Mouse (Mus musculus) hindbrain, embryonic 14.5 days (tissue): ENCODE measurements around the gene Rc3h1. TPM values are rescaled to one million over a fixed set of nuclear protein-coding genes. Genes with fewer than 3 reads are reported as not detected.
A peak's percentile ranks its signal among the peaks of the same experiment; 100 is the strongest.

Source experiments
- ATAC-seq: fragments of 200-750 bp; cut with Nextera tagmentation; 2 replicates; pipeline ENCODE4 v1.8.0; 2017; ENCODE audit warnings: moderate number of reproducible peaks, mild to moderate bottlenecking, moderate TSS enrichment, moderate library complexity; ENCODE audit not compliant: low FRiP score
- DNase-seq: peaks from one replicate; pipeline ENCODE4 v3.0.0-alpha.2; 2015; ENCODE audit warnings: low spot score
- H3K27ac ChIP-seq: fragments of 300-500 bp; sonication (generic); 2 replicates; pipeline ENCODE4 v1.5.1; 2014; ENCODE audit warnings: mild to moderate bottlenecking, moderate library complexity
- H3K27me3 ChIP-seq: fragments of 300-500 bp; sonication (generic); 2 replicates; pipeline ENCODE4 v1.6.1; 2014; ENCODE audit warnings: mild to moderate bottlenecking, low read length, mixed read lengths; ENCODE audit not compliant: control insufficient read depth, insufficient read depth
- H3K36me3 ChIP-seq: fragments of 300-500 bp; sonication (generic); replicated peaks from 2 replicates; pipeline ENCODE4 v1.6.1; 2014; ENCODE audit not compliant: control insufficient read depth, insufficient read depth
- H3K4me1 ChIP-seq: fragments of 300-500 bp; sonication (generic); replicated peaks from 2 replicates; pipeline ENCODE4 v1.6.1; 2014; ENCODE audit warnings: antibody characterized with exemption, low read length, mixed read lengths; ENCODE audit not compliant: control insufficient read depth, insufficient read depth
- H3K4me2 ChIP-seq: fragments of 300-500 bp; sonication (generic); replicated peaks from 2 replicates; pipeline ENCODE4 v1.6.1; 2014; ENCODE audit warnings: mild to moderate bottlenecking, moderate library complexity
- H3K4me3 ChIP-seq: fragments of 300-500 bp; sonication (generic); replicated peaks from 2 replicates; pipeline ENCODE4 v1.5.1; 2014; ENCODE audit warnings: mild to moderate bottlenecking, low read length
- H3K9ac ChIP-seq: fragments of 300-500 bp; sonication (generic); 2 replicates; pipeline ENCODE4 v1.6.1; 2014
- H3K9me3 ChIP-seq: fragments of 300-500 bp; sonication (generic); 2 replicates; pipeline ENCODE4 v1.6.1; 2016; ENCODE audit warnings: low read length; ENCODE audit not compliant: control insufficient read depth
- WGBS: fragments of 180-500 bp; shearing (Covaris S2); extraction: QIAGEN DNeasy Blood & Tissue Kit; methylation state at CpG from one replicate; pipeline ENCODE4 v1.1.7; 2014; 5-methylcytosine and 5-hydroxymethylcytosine counted together
- polyA plus RNA-seq: library from polyadenylated mRNA; unstranded; fragments of >200 nt; fragmentation: Nextera tagmentation; extraction: Ambion mirVana; gene quantifications from 2 replicates; pipeline ENCODE4 v1.2.1, GENCODE M21; 2014

Rc3h1 gene
- polyA plus RNA-seq, 1 experiment from 2014 or later: 9.1 TPM

GRCm38 (mm10) chr1:160881968-160882367 lies 24.2 kb upstream of the Rc3h1 start:
- no peaks in the 10 kb centered on the region for H3K36me3 ChIP-seq
- 75% methylated on average over 3 of the region's 3 CpGs for WGBS
- DNase-seq (no peak), ATAC-seq (no peak)
- H3K9me3 ChIP-seq: no peaks in the 10 kb centered on the region
- no peak overlapping the region for H3K9ac ChIP-seq
- no peaks in the 10 kb centered on the region for H3K27me3 ChIP-seq
- no peak overlapping the region for H3K4me2 ChIP-seq
- H3K4me3 ChIP-seq: no peak overlapping the region
- H3K27ac ChIP-seq: no peak overlapping the region
- H3K4me1 ChIP-seq: no peaks in the 10 kb centered on the region

DNA sequence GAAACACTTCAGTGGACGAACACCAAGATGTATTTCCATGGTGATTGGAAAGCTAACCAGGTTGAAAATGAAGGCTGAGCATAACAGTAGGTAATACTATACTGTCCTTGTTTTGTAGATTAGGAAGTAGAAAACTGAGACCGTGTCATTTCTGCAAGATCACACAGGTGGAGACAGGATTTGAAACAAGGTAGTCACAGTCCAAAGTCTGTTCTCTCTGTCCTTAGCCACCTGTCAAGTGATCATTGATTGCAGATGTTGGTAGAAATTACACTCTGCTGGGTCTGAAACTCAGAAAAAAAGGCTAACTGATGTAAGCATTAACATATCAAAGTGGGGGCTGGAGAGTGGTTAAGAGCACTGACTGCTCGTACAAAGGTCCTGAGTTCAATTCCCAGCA lies 21.9 kb upstream of the Rc3h1 start:
- no peak overlapping the region for H3K4me2 ChIP-seq
- ATAC-seq: no peak
- H3K27ac ChIP-seq: no peak overlapping the region

GRCm38 (mm10) chr1:160884993-160885392 lies 21.2 kb upstream of the Rc3h1 start:
- Histone ChIP-seq H3K27me3 (no peaks in the 10 kb centered on the region), H3K4me3 (no peak overlapping the region), H3K36me3 (no peaks in the 10 kb centered on the region), H3K27ac (no peak overlapping the region), H3K4me1 (no peaks in the 10 kb centered on the region), H3K4me2 (no peak overlapping the region), H3K9me3 (no peaks in the 10 kb centered on the region), H3K9ac (no peak overlapping the region)
- 69% methylated on average over 2 of the region's 2 CpGs for WGBS
- DNase-seq: no peak
- no peak for ATAC-seq

More for the DNA sequence above, 21.9 kb upstream of the Rc3h1 start:
- no peaks in the 10 kb centered on the region for H3K36me3 ChIP-seq
- no peak overlapping the region for H3K9ac ChIP-seq
- H3K9me3 ChIP-seq: no peaks in the 10 kb centered on the region
- WGBS: 84% methylated on average over 3 of the region's 3 CpGs
- H3K27me3 ChIP-seq: no peaks in the 10 kb centered on the region
- no peak for DNase-seq
- no peak overlapping the region for H3K4me3 ChIP-seq
- H3K4me1 ChIP-seq: no peaks in the 10 kb centered on the region

GRCm38 (mm10) chr1:160899701-160900100 lies 6.5 kb upstream of the Rc3h1 start:
- H3K9me3 ChIP-seq: no peaks in the 10 kb centered on the region
- H3K36me3 ChIP-seq: no peaks in the 10 kb centered on the region
- no peaks in the 10 kb centered on the region for H3K27me3 ChIP-seq
- DNase-seq (no peak), ATAC-seq (no peak)
- H3K4me3 ChIP-seq: no peak overlapping the region
- H3K4me2 ChIP-seq: no peak overlapping the region
- H3K4me1 ChIP-seq: no peaks in the 10 kb centered on the region
- no peak overlapping the region for H3K9ac ChIP-seq
- H3K27ac ChIP-seq: no peak overlapping the region
- 54% methylated on average over 10 of the region's 10 CpGs for WGBS

DNA sequence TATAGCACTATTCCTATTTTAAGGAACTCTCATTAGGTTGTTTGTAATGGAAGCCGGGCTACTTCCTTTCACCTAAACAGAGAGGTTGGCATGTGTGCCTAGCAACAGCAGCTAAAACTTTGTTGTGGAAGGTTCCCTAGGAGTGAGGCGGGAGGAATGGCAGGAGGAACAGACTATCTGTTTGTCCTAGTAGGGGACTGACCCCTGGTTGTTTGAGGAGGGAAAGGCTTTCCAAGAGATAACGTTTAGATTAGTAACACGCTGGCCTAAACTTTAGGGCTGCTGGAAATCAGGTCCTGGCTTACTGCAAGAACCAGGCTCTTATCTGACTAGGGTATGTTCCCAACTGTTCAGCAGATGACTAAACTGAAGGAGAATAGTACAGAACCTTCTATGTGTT lies 2.2 kb upstream of the Rc3h1 start:
- Histone ChIP-seq H3K9ac (no peak overlapping the region), H3K4me3 (no peak overlapping the region), H3K4me2 (no peak overlapping the region), H3K27ac (no peak overlapping the region), H3K36me3 (no peaks in the 10 kb centered on the region), H3K27me3 (no peaks in the 10 kb centered on the region), H3K9me3 (no peaks in the 10 kb centered on the region), H3K4me1 (peaks cover 11% of the 10 kb centered on the region)
- WGBS: 65% methylated on average over 4 of the region's 4 CpGs
- DNase-seq (no peak), ATAC-seq (no peak)

- Histone ChIP-seq H3K4me1 (peaks cover 20% of the 10 kb centered on the region), H3K4me2 (peak overlapping the region; percentile 64), H3K9ac (peak overlapping the region; percentile 93), H3K27ac (peak overlapping the region; percentile 93), H3K9me3 (no peaks in the 10 kb centered on the region), H3K4me3 (peak overlapping the region; percentile 79), H3K36me3 (no peaks in the 10 kb centered on the region), H3K27me3 (no peaks in the 10 kb centered on the region)
- ATAC-seq (peak; percentile 77), DNase-seq (peak; percentile 59)
- WGBS: under 1% methylated on average over 65 of the region's 67 CpGs
Measured at GRCm38 (mm10) chr1:160906558-160907481, 602 bp downstream of the Rc3h1 start.

- DNase-seq: no peak
- no peaks in the 10 kb centered on the region for H3K9me3 ChIP-seq
- H3K4me2 ChIP-seq: no peak overlapping the region
- no peak overlapping the region for H3K9ac ChIP-seq
- no peak for ATAC-seq
- H3K27ac ChIP-seq: no peak overlapping the region
- no peak overlapping the region for H3K4me3 ChIP-seq
- peaks cover 20% of the 10 kb centered on the region for H3K4me1 ChIP-seq
- 97% methylated on average over 1 of the region's 1 CpGs for WGBS
- H3K36me3 ChIP-seq: no peaks in the 10 kb centered on the region
- H3K27me3 ChIP-seq: no peaks in the 10 kb centered on the region
Measured at GRCm38 (mm10) chr1:160910176-160910575, 4.0 kb downstream of the Rc3h1 start.

GRCm38 (mm10) chr1:160910812-160911211 lies 4.6 kb downstream of the Rc3h1 start:
- H3K36me3 ChIP-seq: no peaks in the 10 kb centered on the region
- no peak overlapping the region for H3K4me3 ChIP-seq
- no peak overlapping the region for H3K4me2 ChIP-seq
- no peak overlapping the region for H3K27ac ChIP-seq
- ATAC-seq (no peak), DNase-seq (no peak)
- no peaks in the 10 kb centered on the region for H3K27me3 ChIP-seq
- H3K9me3 ChIP-seq: no peaks in the 10 kb centered on the region
- peaks cover 20% of the 10 kb centered on the region for H3K4me1 ChIP-seq
- H3K9ac ChIP-seq: no peak overlapping the region
- WGBS: 100% methylated on average over 1 of the region's 1 CpGs

- Histone ChIP-seq H3K4me3 (no peak overlapping the region), H3K9ac (no peak overlapping the region), H3K4me2 (no peak overlapping the region), H3K27me3 (no peaks in the 10 kb centered on the region), H3K27ac (no peak overlapping the region), H3K4me1 (no peaks in the 10 kb centered on the region), H3K9me3 (no peaks in the 10 kb centered on the region), H3K36me3 (no peaks in the 10 kb centered on the region)
- WGBS: 100% methylated on average over 1 of the region's 1 CpGs
- no peak for DNase-seq
- ATAC-seq: no peak
Measured at GRCm38 (mm10) chr1:160919383-160919782, 13.2 kb downstream of the Rc3h1 start.
